Mouse (Mus musculus): ENCODE data around the gene Itpr3.

- TF ChIP-seq CTCF (IDR thresholded peaks at IDR 0.05; ENCODE audit: insufficient read depth, low read depth, low read length): no peak
- TF ChIP-seq POLR2A (IDR thresholded peaks at IDR 0.05; ENCODE audit: insufficient read depth, low read depth, low read length): no peak
These were observed 71.1 kb downstream of the Itpr3 start for GRCm38 (mm10) chr17:27128189-27128588.

Data from olfactory bulb, adult 2 months (tissue).